Mouse (Mus musculus) spleen, embryonic (tissue): ENCODE results near the gene 1110051M20Rik.

Source experiments
- CTCF ChIA-PET: fragments of 350-600 bp; sonication (Branson Sonifier 250); formaldehyde crosslinking; loops from one replicate; lab custom pipeline; 2022; lab: Charles Lee

1110051M20Rik gene

GRCm38 (mm10) chr2:91264711-91265681, 179.5 kb downstream of the 1110051M20Rik start, which contains the start of gene Arfgap2:
Gene Arfgap2, plus strand, starts transcription at chr2:91264974.
- CTCF ChIA-PET = interaction anchor here (0.6 kb wide), 1 partner anchor 318 kb away, joined by 5 read pairs; no protein-coding TSS in a partner anchor

- CTCF ChIA-PET = no interaction called here
Measured at GRCm38 (mm10) chr2:91263692-91264660, 180.5 kb downstream of the 1110051M20Rik start.

GRCm38 (mm10) chr2:91259493-91259892, 185.0 kb downstream of the 1110051M20Rik start:
- CTCF ChIA-PET = no interaction called here

GRCm38 (mm10) chr2:91258830-91259229, 185.7 kb downstream of the 1110051M20Rik start:
- CTCF ChIA-PET = no interaction called here

GRCm38 (mm10) chr2:91258054-91258453, 186.4 kb downstream of the 1110051M20Rik start:
- CTCF ChIA-PET = no interaction called here

GRCm38 (mm10) chr2:91257126-91257980, 187.2 kb downstream of the 1110051M20Rik start:
- CTCF ChIA-PET = no interaction called here

GRCm38 (mm10) chr2:91256256-91257125, 188.0 kb downstream of the 1110051M20Rik start:
- CTCF ChIA-PET = interaction anchor here (0.8 kb wide), 1 partner anchor 27 kb away, joined by 3 read pairs; no protein-coding TSS in a partner anchor

- CTCF ChIA-PET = interaction anchor here (0.8 kb wide), 1 partner anchor 26 kb away, joined by 3 read pairs; no protein-coding TSS in a partner anchor
Measured at GRCm38 (mm10) chr2:91255661-91256150, 188.8 kb downstream of the 1110051M20Rik start, which contains the start of gene Pacsin3. Gene Pacsin3, plus strand, starts transcription at chr2:91255954.

- CTCF ChIA-PET = no interaction called here
Measured at GRCm38 (mm10) chr2:91254725-91255380, 189.7 kb downstream of the 1110051M20Rik start.

GRCm38 (mm10) chr2:91252512-91252911, 192.0 kb downstream of the 1110051M20Rik start:
- CTCF ChIA-PET = no interaction called here

GRCm38 (mm10) chr2:91252001-91252400, 192.5 kb downstream of the 1110051M20Rik start:
- CTCF ChIA-PET = interaction anchor here (0.8 kb wide), 1 partner anchor 14 kb away, joined by 3 read pairs; no protein-coding TSS in a partner anchor

- CTCF ChIA-PET = no interaction called here
Measured at GRCm38 (mm10) chr2:91248366-91248765, 196.1 kb downstream of the 1110051M20Rik start.

- CTCF ChIA-PET = no interaction called here
Measured at GRCm38 (mm10) chr2:91244557-91245228, 199.8 kb downstream of the 1110051M20Rik start.

- CTCF ChIA-PET = no interaction called here
Measured at GRCm38 (mm10) chr2:91243416-91243815, 201.1 kb downstream of the 1110051M20Rik start.

GRCm38 (mm10) chr2:91242547-91242946, 202.0 kb downstream of the 1110051M20Rik start:
- CTCF ChIA-PET = no interaction called here

GRCm38 (mm10) chr2:91237511-91238080, 206.9 kb downstream of the 1110051M20Rik start:
- CTCF ChIA-PET = interaction anchor here (0.5 to 0.7 kb wide), 3 partner anchors 14 to 208 kb away, joined by 3 to 5 read pairs (median 4); no protein-coding TSS in a partner anchor
